Mouse (Mus musculus) cerebellum, adult 8-10 months (tissue): ENCODE results near the gene Taf12.
"Not testable (repeated sequence)": the region's sequence is repeated elsewhere in the genome, so short reads cannot be mapped to it uniquely, and the experiment has no call there.

ENCODE experiments used
- DNase-seq: peaks from one replicate; pipeline ENCODE4 v3.0.0; 2022

The Taf12 gene

GRCm38 (mm10) chr4:132273166-132273565 lies 1.0 kb upstream of the Taf12 start:
- DNase-seq, result no peak

GRCm38 (mm10) chr4:132275949-132276348 lies 1.8 kb downstream of the Taf12 start:
- DNase-seq, result no peak

GRCm38 (mm10) chr4:132288840-132289239 lies 14.7 kb downstream of the Taf12 start:
- not testable (repeated sequence) for DNase-seq

DNA sequence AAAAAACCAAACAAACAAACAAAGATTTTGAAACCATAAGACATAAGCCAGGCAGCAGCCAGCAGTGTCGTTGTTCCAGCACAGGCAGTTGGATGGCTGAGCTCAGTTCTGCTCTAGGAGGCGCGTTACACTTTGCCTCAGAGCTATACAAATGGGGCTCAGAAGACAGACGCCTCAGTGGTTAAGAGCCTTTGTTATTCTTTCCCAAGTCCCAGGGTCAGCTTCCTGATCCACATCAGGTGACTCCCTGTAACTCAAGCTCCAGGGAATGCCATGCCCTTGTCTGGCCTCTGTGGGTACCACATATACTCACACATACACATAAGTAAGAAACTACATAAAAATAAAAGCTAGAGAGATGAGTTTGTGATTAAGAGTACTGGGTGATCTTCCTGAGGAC lies 16.9 kb downstream of the Taf12 start:
- no peak for DNase-seq

DNA sequence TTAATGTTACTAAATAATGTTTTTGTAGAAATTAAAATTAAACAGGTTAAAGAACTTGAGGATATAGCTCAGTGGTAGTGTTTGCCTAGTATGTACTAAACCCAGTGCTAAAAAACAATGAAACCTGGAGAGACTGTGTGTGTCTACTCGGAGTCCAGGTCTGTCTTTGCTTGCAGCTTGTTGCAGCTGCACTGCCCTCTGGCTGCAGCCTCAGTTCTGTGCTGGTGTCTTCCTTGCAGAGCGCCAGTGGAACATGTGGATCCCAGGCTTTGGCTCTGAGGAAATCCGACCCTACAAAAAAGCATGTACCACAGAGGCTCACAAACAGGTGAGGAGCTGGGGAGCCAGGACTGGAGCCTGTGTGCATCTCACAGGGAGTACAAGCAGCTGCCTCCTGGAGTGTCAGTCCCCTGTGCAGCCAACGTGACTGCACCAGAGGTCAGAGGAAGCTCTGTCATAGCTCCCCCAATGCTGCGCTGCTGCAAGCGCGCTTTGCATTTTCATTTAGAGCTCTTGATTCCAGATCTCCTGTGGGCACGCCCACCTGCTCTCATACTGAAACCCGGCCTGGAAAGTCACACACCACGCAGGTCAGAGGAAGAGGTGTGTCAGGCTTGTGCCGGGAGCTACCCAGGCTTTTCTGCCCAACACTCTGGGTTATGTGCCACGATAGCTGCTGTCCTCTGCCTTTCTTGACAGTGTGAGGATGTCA lies 17.6 kb downstream of the Taf12 start:
- no peak for DNase-seq

DNA sequence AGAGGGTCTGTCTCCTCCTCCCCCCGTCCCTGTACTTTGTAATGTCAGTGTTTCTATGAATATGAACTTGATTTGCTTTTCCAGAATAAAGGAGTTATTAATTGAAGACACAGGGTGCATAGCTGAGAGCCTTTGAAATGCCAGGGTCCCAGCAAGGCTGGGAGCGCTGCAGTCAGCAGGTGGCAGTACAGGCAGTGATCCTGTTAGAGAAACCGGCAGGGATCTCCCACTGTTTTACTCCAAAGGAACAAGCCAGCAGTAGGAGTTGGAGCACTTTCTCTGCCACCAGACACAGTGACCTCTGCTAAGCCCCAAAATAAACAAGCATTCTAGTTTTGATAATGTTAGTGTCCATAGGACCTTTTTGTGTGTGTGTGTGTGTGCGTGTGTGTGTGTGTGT lies 18.8 kb downstream of the Taf12 start:
- DNase-seq, result no peak

- DNase-seq, result no peak
Observed at GRCm38 (mm10) chr4:132293682-132294240, 19.6 kb downstream of the Taf12 start.

GRCm38 (mm10) chr4:132295696-132296390 lies 21.7 kb downstream of the Taf12 start:
- no peak for DNase-seq

DNA sequence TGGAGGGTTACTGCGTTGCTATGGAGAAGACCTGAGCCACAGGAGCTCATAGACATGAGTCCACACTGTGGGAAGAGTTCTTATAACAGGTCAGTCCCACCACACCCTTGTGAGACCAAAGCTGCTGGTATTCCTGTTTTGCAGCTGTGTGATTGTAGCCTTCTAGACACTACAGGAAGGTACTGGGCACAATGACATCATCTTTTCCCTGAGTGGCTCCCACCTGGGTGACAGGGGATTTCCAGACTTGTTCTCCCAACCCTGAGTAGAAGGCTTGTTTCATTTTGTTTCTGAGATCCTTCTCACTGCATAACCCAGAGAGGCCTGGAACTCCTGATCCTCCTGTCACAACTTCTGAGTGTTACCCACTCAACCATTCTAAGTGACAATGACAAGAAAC lies 25.7 kb downstream of the Taf12 start:
- DNase-seq, result no peak

DNA sequence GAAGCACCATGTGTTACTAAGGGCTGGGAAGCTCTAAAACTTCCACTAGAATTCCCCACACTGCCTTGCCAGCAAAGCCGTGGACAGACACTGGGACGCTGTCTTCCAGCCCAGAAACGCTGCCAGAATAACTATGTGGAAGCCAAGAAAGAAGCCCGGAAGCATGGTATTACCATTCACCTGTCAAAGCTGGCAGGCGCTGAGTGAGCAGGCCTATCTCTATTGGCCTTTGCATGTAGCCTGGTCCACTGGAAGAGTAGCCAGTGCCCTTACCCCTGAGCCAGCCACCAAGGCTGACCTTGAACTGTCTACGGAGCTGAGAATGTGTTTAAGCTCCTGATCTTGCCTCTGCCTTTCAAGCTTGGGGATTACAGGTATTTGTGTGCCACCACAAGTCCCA lies 27.3 kb downstream of the Taf12 start:
- no peak for DNase-seq

GRCm38 (mm10) chr4:132301965-132302938 lies 28.1 kb downstream of the Taf12 start:
- DNase-seq, result no peak

GRCm38 (mm10) chr4:132302939-132303479 lies 28.8 kb downstream of the Taf12 start, which contains the start of gene Rab42:
TSS of gene Rab42 (minus strand) at chr4:132303385.
- DNase-seq, result no peak

DNA sequence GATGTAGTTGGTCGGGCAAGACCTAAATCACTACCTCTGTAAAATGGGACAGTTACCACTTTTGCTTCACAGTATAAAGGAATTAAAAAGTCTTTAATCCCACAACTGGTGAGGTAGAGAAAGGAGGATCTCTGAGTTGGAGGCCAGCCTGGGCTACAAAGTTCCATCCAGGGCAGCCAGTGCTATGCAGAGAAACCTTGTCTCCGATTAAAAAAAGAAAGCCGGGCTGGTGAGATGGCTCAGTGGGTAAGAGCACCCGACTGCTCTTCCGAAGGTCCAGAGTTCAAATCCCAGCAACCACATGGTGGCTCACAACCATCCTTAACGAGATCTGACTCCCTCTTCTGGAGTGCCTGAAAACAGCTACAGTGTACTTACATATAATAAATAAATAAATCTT lies 29.3 kb downstream of the Taf12 start:
- not testable (repeated sequence) for DNase-seq

DNA sequence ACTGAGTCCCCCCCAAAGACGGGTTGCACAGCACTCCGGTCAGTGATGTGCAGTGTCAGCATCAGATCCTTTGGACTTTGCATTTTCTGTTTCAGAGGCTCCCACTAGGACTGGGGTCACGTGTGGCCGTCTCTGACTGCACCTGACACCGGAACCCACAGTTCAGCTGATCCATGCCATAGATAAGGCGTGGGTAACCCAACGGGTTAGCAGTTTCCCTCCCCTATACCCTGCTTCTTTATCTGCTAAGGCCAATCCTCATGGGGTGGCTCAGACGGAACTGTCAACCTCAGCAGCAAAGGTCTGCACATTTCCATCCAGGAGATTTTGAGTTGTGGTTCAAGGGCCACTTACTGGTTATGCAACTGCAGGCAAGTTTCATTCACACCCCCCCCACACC lies 31.1 kb downstream of the Taf12 start:
- no peak for DNase-seq

- DNase-seq, result no peak
Observed at GRCm38 (mm10) chr4:132306004-132306403, 31.8 kb downstream of the Taf12 start.

- peak; percentile 87 for DNase-seq
Observed at GRCm38 (mm10) chr4:132308437-132309139, 34.4 kb downstream of the Taf12 start.

DNA sequence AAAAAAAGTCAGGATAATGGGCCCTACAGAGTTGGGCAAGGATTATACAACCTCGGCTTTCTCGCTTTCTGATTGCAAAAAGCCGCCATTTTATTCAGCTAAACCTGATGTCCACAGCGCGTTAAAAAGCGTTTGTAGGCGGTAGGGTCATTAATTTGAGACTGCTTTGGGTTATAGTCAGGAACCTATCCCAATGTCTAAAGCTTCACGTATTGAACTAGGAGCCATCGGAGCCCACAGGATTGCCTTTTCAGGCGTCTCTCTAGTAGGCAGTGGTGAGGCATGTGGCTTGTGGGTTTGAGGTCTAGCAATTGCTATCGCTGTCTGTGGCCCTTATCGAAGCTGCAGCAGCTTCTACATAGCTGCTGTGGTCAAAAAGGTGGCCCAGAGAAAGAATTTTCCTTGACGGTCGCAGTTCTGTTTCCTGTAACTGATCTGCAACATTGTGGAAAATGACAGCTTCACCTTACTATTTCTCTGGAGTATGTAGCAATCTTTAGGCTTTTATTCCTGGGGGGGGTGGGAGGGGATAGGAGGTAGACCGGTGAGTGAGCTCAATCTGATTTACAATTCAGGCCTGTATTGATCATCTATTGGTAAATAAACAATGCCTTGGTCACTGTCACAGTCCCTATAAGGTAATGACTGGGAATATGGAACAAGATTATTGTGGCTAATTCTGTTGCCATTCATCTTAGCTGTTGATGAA lies 35.1 kb downstream of the Taf12 start:
- DNase-seq, result no peak

GRCm38 (mm10) chr4:132309849-132310472 lies 35.8 kb downstream of the Taf12 start:
- DNase-seq, result no peak

DNA sequence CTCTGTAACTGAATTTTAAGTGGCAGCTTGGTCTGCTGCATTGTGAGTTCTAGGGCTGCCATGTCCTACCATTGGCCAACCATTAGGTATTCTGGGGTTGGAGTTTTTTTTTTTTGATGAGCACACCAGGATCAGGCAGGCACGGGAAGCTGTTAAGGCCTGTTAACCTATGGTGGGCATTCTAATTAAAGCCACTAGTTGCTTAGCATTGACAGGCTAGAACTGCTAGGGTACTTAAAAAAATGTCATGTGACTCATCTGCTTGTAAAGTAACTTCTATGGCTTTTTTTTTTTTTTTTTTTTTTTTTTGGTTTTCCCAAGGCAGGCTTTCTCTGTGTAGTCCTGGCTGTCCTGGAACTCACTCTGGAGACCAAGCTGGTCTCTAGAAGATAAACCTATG lies 37.0 kb downstream of the Taf12 start:
- no peak for DNase-seq

DNA sequence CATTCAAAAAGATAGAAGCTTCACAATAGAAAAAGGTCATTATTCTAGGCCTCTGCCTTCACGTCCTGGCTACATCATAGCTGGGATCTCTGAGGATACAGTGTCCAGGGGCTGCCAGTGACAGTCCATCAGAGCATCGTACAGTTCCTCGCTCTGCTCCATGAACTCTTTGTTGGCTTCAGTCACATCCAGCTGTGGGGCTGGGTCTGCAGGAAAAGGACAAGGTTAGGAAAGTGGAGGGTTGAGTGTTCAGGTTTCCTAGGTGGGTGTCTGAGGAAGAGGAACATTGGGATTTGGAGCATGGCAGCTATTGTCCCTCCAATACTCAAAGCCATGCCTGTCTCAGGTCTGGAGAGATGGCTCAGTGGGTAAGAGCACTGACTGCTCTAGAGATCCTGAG lies 37.6 kb downstream of the Taf12 start:
- no peak for DNase-seq

DNA sequence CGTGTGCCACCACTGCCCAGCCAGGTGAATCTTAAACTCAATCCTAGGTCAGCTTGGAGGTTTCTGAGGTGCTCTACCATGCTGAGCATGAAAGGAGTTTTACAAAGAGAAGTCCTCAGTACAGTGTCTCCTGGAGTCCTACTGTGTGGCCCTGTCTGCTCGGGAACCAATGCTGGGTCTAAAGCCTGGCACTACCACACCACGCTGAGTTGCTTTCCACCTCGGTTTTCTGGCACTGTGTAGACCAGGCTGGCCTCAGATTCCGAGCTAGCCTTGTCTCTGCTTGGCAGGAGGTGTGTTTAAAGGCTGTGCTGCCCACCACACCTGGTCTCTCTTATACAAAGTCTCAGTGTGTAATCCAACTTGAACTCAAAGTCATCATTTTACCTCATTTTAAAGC lies 38.5 kb downstream of the Taf12 start:
- no peak for DNase-seq
